Mouse (Mus musculus): Measurements from ENCODE around the gene Dchs1. TPM values are rescaled to one million over a fixed set of nuclear protein-coding genes. Genes with fewer than 3 reads are reported as not detected.
A peak's percentile ranks its signal among the peaks of the same experiment; 100 is the strongest.

Dchs1 gene
- total RNA-seq, 2 experiments from 2014 or later, result 30.6 to 34.2 TPM

DNA sequence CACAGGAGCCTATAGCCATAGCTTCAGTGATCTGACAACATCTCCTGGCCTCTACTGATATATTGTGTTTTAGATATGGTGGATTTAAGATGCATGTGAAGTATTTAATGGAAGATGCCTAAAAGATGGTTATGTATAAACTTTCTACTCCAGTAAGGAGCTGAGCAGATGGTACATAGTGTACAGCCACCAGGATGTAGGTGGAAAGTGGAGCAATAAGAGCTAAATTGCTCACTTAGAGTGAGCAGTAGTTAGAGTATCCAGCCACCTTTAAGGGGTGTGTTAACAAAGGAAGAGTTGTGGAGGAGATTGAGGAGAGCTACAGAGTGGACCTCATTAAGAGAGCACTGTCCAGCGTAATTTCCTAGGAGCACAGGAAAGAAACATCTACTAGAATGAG lies 3.7 kb upstream of the Dchs1 start:
- intact Hi-C loops (cut with DNase I), result loop anchor here (5.0 kb wide), 1 partner anchor 54 kb away; the partner anchor contains the start of genes Ilk and Rrp8
- DNase-seq, result no peak

DNA sequence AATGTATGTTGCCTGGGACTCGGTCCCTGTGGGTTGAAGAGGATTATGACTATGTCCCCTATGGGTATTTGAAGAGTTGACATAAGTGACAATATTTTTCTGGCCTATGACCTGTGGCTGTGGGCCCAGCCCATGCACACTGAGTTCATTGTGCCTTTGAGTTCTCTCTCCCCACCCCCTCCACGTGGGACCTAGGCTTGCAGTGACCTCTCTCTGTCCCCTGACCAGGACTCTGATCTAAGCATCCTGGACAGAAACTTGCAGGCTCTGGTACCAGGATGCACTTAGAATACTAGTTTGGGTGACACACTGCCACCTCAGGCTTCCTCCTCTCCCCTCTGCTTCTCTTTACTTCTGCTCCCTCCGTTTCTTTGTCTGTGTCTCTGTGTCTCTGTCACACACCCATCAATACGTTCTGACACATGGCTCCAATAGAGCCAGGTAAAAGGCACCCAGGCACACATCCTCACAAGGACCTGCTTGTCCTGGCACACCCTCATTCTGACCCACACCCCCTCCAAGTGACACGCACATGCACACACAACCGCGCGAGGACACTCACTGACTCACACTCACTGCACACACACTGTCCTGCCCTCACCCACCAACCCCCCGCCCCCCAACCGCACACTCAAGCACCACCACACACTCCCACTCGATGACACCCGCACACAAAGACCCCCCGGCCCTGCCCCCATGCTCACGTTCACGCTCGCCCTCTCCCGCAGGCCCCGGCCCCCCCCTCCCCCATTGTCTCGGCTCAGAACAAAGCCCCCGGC lies 759 bp downstream of the Dchs1 start:
- intact Hi-C loops (cut with DNase I), result no loop called here

DNA sequence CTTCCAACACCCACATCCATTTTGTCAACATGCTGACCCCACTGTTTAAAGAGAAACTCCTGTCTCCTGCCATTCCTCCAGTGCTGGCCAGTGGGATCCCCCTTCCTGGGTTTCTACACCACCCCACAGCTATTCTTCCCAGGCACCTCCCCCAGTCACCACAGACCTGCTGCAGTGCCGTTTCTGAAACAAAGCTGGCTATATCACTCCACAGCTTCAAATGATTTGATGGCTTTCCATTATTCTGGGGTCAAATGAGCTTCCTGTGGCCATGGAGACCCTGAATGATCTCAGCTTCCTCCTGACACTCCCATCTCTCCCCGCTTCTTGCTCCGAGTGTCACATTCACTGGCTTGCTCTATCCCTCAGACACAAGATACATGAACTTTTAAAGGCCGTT lies 2.9 kb downstream of the Dchs1 start:
- intact Hi-C loops (cut with DNase I), result no loop called here
- no peak for DNase-seq

More for the DNA sequence above, 759 bp downstream of the Dchs1 start:
- no peak for DNase-seq

DNA sequence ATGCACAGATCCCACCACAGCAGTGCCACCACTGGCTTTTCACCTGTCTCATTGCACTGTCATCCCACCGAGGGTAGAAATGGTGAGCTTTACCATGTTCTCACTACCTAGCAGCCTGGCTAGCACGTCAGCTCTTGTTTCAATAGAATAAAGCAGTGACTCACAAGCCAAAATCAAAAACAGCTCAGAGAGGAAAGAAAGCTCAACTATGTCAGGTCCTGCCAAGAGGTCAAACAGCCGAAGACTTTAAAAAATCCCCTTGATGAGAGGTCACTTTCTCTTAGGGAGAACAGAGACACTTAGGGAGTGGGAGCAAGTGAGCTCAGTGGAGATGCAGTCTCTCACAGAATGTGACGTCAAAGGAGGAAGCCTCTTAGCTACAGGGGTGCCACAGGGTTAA lies 3.6 kb downstream of the Dchs1 start:
- no peak for DNase-seq
- intact Hi-C loops (cut with DNase I), result no loop called here

DNA sequence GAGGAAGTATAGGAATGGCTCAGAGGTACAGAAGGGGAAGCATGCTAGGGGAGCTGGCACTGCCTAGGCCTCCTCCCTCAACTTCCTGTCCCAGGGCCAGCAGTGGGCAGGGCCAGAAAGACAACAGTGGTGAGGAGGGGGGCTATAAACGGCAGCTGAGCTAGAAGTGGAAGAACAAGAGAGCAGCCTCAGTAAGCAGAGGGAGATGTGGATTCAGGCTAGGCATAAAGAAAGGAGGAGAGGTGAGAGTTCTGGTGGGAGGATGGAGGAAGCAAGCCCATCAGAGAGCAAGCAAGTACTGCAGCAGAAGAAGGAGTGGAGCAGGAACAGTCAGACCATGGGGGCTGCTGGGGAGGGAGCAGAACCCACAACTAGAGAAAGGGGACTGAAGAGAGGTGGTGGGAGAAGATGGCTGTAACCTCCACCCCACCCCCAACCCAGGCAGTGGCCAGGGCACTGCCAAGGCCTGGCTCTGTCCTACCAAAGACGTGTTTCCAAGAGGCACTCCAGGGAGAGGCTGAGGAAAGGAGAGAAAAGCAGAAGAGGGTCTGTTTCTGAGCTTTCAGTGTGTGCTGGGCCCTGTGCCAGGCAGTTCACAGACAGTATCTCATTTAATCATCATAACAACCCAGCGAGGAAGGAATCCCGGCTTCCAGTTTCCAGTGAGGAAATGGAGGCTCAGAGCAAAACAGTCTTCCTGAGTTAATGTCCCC lies 8.7 kb downstream of the Dchs1 start:
- DNase-seq, result peak; percentile 71 to 72
- intact Hi-C loops (cut with DNase I), result loop anchor here (2.0 kb wide), 2 partner anchors 30 to 40 kb away; no protein-coding TSS in a partner anchor

DNA sequence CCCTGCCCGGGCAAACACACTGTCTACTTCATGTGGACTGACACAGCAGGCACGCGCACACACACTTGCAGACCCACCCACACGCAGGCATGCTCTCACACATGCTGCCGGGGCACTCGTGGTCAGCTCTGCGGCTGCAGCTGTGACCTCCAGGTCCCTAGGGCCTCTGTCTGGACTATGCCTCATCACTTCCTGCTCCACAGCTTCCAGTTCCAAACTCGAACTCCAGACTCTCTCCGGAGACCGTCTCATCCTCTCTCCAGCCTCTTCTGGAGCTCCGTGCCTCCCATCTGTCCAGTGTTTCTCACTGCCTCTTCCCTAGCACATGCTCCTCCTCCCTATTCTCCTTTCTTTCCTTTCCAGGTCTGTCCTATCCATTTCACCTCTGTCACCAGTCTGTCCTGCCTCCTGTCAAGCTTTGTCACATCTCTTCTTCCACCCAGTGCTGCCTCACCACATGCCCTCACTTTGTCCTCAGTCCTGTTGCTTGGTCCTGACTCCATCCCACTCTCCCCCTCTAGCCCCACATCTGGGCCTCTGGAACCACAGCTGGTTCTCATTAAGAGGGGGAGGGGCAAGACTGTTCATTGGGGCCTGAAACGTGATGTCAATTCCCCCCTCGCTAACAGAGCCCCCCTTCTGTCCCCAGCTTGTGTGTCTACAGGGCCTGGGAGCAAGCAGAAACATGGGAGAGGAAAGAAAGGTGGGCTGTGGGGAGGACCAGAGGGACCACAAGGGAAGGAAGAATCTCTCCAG lies 9.5 kb downstream of the Dchs1 start:
- peak; percentile 83 to 84 for DNase-seq
- intact Hi-C loops (cut with DNase I), result loop anchor here (2.0 kb wide), 2 partner anchors 31 to 39 kb away; no protein-coding TSS in a partner anchor

DNA sequence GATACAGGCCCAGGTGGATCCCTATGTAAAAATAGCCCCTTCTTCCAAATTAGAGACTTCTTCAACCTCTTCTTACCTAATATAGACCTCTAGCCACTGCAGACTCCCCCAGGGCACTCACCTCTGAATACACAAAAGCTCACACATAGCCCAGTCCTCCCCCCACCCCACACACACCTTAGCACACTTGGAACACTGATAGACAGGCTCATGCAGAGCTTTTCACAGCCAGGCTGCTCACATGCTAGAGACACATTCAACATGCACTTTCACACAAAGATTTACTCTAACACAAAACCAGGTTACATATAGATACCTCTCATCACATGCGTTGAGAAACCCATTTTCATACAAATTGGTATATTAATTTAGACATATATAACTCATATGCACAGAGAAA lies 10.1 kb downstream of the Dchs1 start:
- no peak for DNase-seq
- intact Hi-C loops (cut with DNase I), result no loop called here

DNA sequence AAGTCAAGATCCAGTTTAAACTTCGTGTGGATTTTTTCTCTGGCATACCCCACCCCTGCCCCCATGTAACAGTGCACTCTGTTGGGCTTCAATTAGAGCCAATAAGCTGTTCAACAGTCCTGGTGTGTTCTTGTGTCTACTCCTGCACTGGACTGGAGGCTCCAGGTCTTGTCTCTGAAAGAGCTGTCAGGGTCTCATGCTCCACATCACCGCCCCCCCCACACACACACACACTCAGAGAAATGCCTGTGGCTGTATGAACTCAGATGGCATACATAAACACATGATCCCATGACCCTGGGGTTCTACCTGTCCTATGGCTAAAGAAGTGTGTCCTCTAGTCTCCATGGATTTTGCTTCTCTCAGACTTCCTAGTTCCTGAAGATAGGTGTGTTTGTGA lies 11.4 kb downstream of the Dchs1 start:
- intact Hi-C loops (cut with DNase I), result no loop called here
- DNase-seq, result no peak

DNA sequence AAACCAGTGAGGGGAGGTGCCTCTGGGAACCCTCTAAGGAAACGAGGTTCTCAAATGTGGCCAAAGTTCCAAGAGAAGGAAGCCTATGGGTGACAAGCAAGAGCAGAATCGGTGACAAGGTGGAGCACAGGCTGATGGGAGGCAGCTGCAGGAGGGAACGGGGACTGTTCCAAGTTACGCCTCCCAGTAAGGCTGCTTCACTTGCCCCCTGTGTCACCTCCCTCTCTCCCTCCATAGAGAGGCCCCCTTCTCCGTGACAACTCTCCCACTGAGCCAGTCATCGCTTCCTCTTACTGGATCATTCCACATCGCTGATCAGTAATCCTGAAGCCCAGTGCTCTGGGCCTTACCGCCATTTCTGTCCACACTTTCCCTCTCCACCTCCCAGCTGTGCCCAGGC lies 12.8 kb downstream of the Dchs1 start:
- intact Hi-C loops (cut with DNase I), result loop anchor here (2.0 kb wide), 1 partner anchor 14 kb away; no protein-coding TSS in a partner anchor
- peak; percentile 43 to 48 for DNase-seq

DNA sequence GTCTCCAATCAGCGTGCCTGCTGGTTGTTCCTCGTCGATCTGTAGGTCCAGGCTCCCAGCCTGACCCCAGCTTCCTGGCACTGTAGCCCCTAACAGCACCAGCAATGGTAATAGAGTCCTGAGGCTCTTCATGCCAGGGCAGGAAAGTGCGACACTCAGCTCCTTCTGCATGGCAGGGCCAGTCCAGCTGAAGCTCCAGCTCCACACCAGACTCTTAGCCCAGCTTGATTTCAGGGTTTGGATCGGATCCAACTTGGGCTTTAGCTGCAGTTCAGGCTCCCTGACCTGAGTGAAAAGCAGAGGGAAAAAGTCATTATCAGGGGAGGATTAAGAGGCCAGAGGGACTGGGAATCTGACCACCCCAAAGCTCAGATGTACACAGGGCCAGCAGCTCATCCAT lies 14.4 kb downstream of the Dchs1 start:
- DNase-seq, result no peak
- intact Hi-C loops (cut with DNase I), result no loop called here

DNA sequence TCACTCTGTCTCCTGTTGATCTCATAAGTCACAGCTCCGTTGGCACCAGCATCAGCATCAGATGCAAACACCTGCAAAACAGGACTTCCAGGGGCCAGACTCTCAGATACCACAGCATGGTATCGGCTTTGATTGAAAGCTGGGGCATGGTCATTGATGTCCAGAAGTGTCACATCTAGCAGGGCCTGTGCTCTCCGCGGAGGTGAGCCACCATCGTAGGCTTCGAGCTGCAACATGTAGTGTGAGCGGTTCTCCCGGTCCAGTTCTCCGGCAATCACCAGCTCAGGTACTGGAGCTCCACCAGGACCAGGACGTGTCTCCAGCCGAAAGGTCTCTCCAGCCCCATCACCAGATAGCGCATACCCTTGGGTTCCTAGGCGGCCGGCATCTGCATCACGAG lies 15.1 kb downstream of the Dchs1 start:
- no peak for DNase-seq
- intact Hi-C loops (cut with DNase I), result no loop called here

DNA sequence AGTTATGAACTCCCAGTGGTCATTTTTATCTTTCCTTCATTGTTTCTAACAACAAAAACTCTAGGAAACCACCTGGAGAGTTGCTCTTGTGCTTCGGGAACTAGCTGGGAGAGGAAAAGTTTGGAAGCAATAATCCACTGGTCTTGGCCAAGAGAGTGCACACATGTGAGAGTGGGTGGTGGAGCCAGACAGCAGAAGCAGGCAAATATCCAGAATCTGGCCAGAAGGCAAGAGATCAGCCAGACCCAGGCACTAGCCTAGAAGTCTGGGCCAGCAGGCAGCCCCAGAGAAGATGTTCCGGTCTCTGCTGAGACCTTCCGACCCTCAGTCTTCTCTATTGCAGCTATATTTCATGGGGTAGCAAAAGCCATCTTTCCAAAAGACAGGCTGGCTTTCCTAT lies 17.5 kb downstream of the Dchs1 start:
- intact Hi-C loops (cut with DNase I), result no loop called here
- peak; percentile 44 to 46 for DNase-seq

DNA sequence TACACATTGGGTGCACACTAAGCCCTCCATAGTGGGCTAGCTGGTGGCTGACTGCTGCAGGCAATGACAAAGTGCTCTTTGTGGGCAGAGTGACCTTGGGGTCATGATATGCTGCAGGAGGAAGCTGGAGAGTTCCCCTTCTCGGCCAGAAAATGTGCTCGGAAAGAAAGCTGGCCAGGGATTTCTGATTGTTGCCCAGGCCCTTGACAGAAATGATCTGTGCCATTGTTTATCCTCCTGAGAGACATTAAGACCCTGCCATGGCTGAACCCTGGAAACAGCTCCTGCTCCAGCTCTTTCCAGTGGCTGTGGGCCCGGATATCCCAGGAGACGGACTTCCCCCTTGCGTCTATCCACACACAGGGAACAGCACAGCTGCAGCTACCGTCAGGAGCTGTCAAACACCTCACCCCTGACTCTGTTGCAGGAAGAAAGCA lies 19.7 kb downstream of the Dchs1 start:
- intact Hi-C loops (cut with DNase I), result loop anchor here (2.0 kb wide), 1 partner anchor 21 kb away; no protein-coding TSS in a partner anchor
- DNase-seq, result peak in 1 of 2 experiments; percentile 31

DNA sequence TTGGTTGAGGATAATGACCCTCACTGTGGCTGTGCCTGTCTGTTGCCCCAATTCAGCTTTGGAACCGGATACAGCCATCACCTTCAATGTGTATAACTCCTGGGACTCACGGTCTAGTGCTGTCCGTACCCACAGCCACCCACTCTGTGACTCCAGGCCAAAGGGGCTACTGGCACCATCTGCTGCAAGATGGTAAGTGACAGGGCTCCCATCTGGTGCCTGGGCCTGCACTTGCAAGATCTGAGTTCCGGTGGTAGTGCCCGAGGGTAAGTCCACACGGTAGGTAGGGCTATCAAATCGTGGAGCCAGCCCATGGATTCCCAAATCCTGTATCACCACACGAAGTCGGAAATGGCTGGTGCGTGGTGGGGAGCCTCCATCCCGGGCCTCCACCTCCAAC lies 23.1 kb downstream of the Dchs1 start:
- DNase-seq, result no peak
- intact Hi-C loops (cut with DNase I), result no loop called here

DNA sequence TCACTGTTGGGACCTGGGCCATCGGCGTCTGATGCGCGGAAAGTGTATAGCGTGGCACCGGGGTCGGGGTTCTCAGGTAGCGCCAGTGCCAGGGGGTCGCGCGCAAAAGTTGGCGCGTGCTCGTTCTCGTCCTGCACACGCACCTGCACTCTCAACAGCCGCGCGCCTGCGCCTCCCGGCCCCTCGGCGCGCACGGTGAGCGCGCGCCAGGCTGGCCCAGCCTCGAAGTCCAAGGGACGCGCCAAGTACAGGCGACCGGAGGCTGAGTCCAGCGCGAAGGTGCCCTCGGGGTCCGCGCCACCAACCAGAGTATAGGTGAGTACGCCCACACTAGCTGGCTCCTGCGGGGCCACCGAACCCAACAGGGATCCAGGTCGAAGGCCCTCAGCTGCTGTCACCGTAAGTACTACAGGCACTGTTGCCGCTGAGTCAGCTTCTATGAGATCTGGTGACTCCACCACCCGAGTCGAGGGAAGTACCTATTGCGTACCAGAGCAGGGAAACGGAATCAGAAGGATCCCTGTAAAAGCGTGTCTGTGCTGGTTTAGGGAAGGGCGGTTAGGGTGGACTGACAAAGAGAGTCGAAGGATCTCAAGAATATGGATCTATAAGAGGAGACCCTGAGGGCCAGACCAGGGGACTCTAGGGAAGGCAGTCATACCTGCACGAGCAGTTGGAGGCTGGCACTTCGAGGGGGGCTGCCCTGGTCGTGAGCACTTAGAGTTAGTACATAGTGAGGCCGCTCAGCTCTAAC lies 24.8 kb downstream of the Dchs1 start:
- DNase-seq, result no peak
- intact Hi-C loops (cut with DNase I), result no loop called here

DNA sequence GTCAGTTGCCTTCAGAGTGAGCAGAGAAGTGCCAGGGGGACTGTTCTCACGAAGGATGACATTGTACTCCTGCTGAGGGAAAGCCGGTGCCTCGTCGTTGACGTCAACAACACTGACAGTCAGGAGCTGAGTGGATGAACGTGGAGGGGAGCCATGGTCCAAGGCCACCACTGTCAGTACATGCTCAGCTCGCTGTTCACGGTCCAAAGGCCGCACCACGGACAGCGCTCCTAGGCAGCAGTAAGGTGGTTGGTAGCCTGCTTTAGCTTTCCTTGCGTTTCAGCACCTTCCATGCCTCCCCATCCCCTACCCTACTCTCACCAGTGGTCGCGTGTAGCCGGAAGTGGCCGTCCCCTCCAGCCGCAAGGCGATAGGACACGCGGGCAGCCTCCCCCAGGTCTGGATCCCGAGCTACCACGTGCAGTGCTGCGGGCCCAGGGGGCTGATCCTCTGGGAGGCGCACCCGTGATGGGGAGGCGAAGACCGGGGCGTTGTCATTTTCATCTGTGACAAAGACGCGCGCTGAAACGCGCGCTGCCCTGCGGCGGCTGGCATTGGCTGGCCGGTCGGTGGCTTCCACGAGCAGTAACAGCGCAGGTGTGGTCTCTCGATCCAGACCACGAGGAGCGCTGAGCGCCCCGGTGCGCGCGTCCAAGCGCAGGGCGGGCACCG lies 25.5 kb downstream of the Dchs1 start:
- intact Hi-C loops (cut with DNase I), result no loop called here
- no peak for DNase-seq

DNA sequence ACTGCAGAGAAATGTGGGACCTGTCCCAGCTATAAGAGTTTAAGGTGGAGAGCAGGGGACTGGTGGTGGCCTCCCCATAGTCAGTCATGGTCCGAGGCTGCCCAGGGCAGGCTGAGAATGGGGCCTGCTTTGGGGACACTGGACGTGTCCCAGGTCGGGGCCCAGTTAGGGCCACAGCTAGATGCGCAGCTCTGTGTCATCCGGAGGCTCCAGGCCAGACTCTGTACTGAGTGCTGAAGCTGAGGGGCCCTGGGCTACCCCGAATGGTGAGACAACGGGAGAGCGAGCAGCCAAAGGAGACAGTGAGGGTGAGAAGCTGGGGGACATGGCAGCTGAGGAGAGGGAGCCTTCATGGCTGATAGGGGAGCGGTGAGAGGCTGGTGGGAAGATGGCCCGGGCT lies 34.2 kb downstream of the Dchs1 start:
- intact Hi-C loops (cut with DNase I), result no loop called here
- no peak for DNase-seq

DNA sequence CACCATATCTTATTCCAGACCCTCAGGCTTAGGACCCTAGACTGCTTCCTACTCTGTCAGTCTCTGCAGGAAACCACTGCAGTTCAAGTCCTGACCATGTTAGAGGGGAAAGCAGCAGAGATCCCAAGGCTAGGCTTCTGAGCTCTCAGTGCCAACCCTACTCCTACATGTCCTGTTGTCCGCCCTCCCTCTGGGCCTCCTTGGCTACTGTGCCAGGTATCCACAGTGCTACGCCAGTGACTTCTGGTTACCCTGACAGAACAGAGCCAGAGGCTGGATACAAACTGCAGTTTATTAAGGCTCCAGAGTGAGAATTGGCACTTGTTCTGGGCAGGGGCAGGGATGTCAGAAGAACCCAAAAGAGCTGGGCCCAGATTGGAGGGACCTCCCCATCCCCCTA lies 34.7 kb downstream of the Dchs1 start:
- intact Hi-C loops (cut with DNase I), result no loop called here
- DNase-seq, result no peak

DNA sequence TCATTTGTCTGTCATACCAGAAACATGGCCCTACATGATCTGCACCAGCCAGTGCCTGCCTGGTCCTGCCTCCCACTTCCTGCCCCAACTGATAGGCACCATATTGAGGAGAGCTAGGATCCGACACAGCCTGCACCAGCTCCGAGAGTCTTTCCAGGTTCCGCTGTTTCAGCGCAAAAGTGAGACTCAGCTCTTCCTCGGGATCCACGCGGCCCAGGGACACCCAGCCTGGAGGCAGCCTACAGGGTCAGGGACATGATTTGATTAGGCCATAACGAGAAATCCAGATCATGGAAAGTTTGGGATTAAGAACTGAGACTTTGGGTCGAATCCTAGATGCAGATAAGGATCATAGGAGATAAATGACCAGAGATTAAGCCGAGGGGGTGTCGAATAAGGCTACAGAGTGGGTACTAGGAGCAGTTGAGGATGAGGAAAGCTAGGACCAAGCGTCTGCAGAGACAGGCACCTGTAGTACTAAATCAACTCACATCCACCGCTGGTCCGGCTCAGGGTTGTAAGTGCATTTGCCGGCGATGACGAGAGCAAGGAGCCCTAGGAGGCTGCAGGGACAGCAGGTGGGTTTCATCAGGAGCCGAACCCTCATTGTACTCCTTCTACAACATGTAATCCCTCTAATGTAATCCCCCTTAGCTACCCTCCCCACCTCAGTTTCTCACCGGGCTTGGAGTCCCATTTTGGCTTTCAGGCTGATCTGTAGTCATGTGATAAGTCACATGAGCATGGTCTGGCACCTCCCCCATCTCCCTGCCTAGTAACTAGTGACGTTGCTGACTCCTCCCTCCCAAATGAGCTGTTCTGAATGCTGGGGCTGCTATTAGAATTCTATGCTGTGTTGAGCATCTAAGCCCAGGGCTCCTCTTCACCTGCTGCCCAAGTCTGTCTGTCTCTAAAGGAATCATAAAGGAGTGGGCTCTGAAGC lies 35.7 kb downstream of the Dchs1 start, which contains the start of gene Tpp1:
Gene Tpp1, minus strand, starts transcription at position 745 of the 943 bp plus-strand sequence.
- intact Hi-C loops (cut with DNase I), result no loop called here
- DNase-seq, result peak; percentile 94 to 95

All from heart, postnatal 10 days (tissue).